Mouse (Mus musculus) lung, postnatal 0 days (tissue): ENCODE data around the gene Sgip1.

Experiments used
- CTCF ChIP-seq: IDR thresholded peaks from 2 replicates; pipeline ENCODE4 v1.5.1; 2016; ENCODE audit warnings: antibody characterized with exemption, mild to moderate bottlenecking
- EP300 ChIP-seq: IDR thresholded peaks from 2 replicates; pipeline ENCODE4 v1.6.1; 2016; ENCODE audit warnings: antibody characterized with exemption, mild to moderate bottlenecking, control low read depth

DNA sequence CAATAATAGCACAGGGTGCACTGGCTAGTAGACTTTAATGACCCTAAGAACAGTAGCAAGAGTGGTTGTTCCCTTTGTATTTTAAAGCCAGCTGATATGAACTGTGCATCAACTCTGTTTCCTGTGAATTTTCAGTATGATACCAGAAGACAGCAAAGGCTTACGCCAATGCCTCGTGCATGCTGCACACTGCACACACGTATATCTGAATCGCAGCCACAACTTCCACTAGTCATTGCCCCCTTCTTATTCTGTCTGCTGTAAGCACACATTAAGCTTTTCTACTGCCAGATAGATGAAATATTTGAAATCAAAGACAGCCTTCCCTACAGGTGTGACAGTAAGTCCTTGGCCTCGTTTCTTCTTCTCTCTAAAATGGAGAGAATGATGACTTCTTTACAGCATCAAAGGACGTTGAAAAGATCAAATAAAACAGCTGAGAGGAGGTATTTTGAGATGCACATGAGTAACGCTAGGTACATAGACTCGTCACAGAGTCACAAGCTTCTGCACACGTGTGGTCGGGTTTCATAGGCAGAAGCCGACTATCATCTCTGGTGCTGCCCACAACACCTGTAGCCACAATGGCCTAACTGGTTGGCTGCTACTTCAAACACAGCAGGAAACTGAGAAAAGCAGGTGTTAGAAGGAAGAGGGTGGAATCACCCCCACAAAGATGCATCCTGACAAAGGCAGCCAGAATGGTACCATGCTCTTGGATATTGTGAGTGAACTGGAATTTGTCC, 249.7 kb downstream of the Sgip1 start:
- TF ChIP-seq CTCF (no peak), EP300 (no peak)
